Mouse (Mus musculus): ENCODE measurements at regions not wholly inside any gene's neighbourhood (a gene's known extent, or its start where the extent isn't known, plus 50 kb on each side); places are given as distances from the start of the nearest gene placed in this dataset.

GRCm38 (mm10) chr8:41987417-41987816, 570.5 kb upstream of the Frg1 start:
- no peak overlapping the region for H3K9ac ChIP-seq (ENCODE audit: low read depth, low read length)
- no peak overlapping the region for H3K4me2 ChIP-seq (ENCODE audit: low read length)
- DNase-seq (ENCODE audit: low spot score) (peak; percentile 29), ATAC-seq (replicated peaks; ENCODE audit: low FRiP score, low read depth) (no peak)
- H3K36me3 ChIP-seq (ENCODE audit: insufficient read depth, low read length): no peaks in the 10 kb centered on the region
- no peak overlapping the region for H3K27ac ChIP-seq
- no peak overlapping the region for H3K4me3 ChIP-seq (replicated peaks; ENCODE audit: low read depth, low read length)
- H3K9me3 ChIP-seq (replicated peaks; ENCODE audit: low read length): no peaks in the 10 kb centered on the region
- no peaks in the 10 kb centered on the region for H3K4me1 ChIP-seq (replicated peaks; ENCODE audit: insufficient read depth, low read length)
- no peak for TF ChIP-seq CTCF (IDR thresholded peaks at IDR 0.05; ENCODE audit: low read depth)
- no peaks in the 10 kb centered on the region for H3K27me3 ChIP-seq (ENCODE audit: insufficient read depth, low read length)

GRCm38 (mm10) chr8:41972416-41972815, 555.5 kb upstream of the Frg1 start:
- Histone ChIP-seq H3K4me1 (replicated peaks; ENCODE audit: insufficient read depth, low read length) (no peaks in the 10 kb centered on the region), H3K4me2 (ENCODE audit: low read length) (no peak overlapping the region), H3K36me3 (ENCODE audit: insufficient read depth, low read length) (no peaks in the 10 kb centered on the region), H3K9me3 (replicated peaks; ENCODE audit: low read length) (no peaks in the 10 kb centered on the region), H3K27ac (no peak overlapping the region), H3K27me3 (ENCODE audit: insufficient read depth, low read length) (no peaks in the 10 kb centered on the region), H3K4me3 (replicated peaks; ENCODE audit: low read depth, low read length) (no peak overlapping the region), H3K9ac (ENCODE audit: low read depth, low read length) (no peak overlapping the region)
- no peak for ATAC-seq (replicated peaks; ENCODE audit: low FRiP score, low read depth)
- TF ChIP-seq CTCF (IDR thresholded peaks at IDR 0.05; ENCODE audit: low read depth): no peak
- DNase-seq (ENCODE audit: low spot score): no peak
- 76% methylated on average over 2 of the region's 2 CpGs for WGBS

- 87% methylated on average over 3 of the region's 3 CpGs for WGBS
- Histone ChIP-seq H3K9me3 (replicated peaks; ENCODE audit: low read length) (no peaks in the 10 kb centered on the region), H3K4me3 (replicated peaks; ENCODE audit: low read depth, low read length) (no peak overlapping the region), H3K27ac (no peak overlapping the region), H3K9ac (ENCODE audit: low read depth, low read length) (no peak overlapping the region), H3K27me3 (ENCODE audit: insufficient read depth, low read length) (no peaks in the 10 kb centered on the region), H3K36me3 (ENCODE audit: insufficient read depth, low read length) (no peaks in the 10 kb centered on the region), H3K4me2 (ENCODE audit: low read length) (no peak overlapping the region), H3K4me1 (replicated peaks; ENCODE audit: insufficient read depth, low read length) (no peaks in the 10 kb centered on the region)
- ATAC-seq (replicated peaks; ENCODE audit: low FRiP score, low read depth): no peak
- DNase-seq (ENCODE audit: low spot score): no peak
- no peak for TF ChIP-seq CTCF (IDR thresholded peaks at IDR 0.05; ENCODE audit: low read depth)
Observed at GRCm38 (mm10) chr8:41970536-41970935, 553.7 kb upstream of the Frg1 start.

- H3K9ac ChIP-seq (ENCODE audit: low read depth, low read length): no peak overlapping the region
- no peak overlapping the region for H3K27ac ChIP-seq
- no peaks in the 10 kb centered on the region for H3K27me3 ChIP-seq (ENCODE audit: insufficient read depth, low read length)
- 40% methylated on average over 3 of the region's 3 CpGs for WGBS
- H3K36me3 ChIP-seq (ENCODE audit: insufficient read depth, low read length): no peaks in the 10 kb centered on the region
- H3K9me3 ChIP-seq (replicated peaks; ENCODE audit: low read length): no peaks in the 10 kb centered on the region
- DNase-seq (ENCODE audit: low spot score) (peak; percentile 57), ATAC-seq (replicated peaks; ENCODE audit: low FRiP score, low read depth) (no peak)
- no peaks in the 10 kb centered on the region for H3K4me1 ChIP-seq (replicated peaks; ENCODE audit: insufficient read depth, low read length)
- no peak overlapping the region for H3K4me3 ChIP-seq (replicated peaks; ENCODE audit: low read depth, low read length)
- no peak for TF ChIP-seq CTCF (IDR thresholded peaks at IDR 0.05; ENCODE audit: low read depth)
- no peak overlapping the region for H3K4me2 ChIP-seq (ENCODE audit: low read length)
Observed at GRCm38 (mm10) chr8:41969408-41969807, 552.5 kb upstream of the Frg1 start.

GRCm38 (mm10) chr8:41964088-41964487, 547.2 kb upstream of the Frg1 start:
- Histone ChIP-seq H3K4me1 (replicated peaks; ENCODE audit: insufficient read depth, low read length) (no peaks in the 10 kb centered on the region), H3K9ac (ENCODE audit: low read depth, low read length) (no peak overlapping the region), H3K36me3 (ENCODE audit: insufficient read depth, low read length) (no peaks in the 10 kb centered on the region), H3K4me3 (replicated peaks; ENCODE audit: low read depth, low read length) (no peak overlapping the region), H3K27ac (no peak overlapping the region), H3K27me3 (ENCODE audit: insufficient read depth, low read length) (no peaks in the 10 kb centered on the region), H3K9me3 (replicated peaks; ENCODE audit: low read length) (no peaks in the 10 kb centered on the region), H3K4me2 (ENCODE audit: low read length) (no peak overlapping the region)
- no peak for TF ChIP-seq CTCF (IDR thresholded peaks at IDR 0.05; ENCODE audit: low read depth)
- ATAC-seq (replicated peaks; ENCODE audit: low FRiP score, low read depth) (no peak), DNase-seq (ENCODE audit: low spot score) (no peak)

GRCm38 (mm10) chr8:41956878-41957277, 540.0 kb upstream of the Frg1 start:
- no peak overlapping the region for H3K4me3 ChIP-seq (replicated peaks; ENCODE audit: low read depth, low read length)
- no peaks in the 10 kb centered on the region for H3K4me1 ChIP-seq (replicated peaks; ENCODE audit: insufficient read depth, low read length)
- no peaks in the 10 kb centered on the region for H3K27me3 ChIP-seq (ENCODE audit: insufficient read depth, low read length)
- H3K9me3 ChIP-seq (replicated peaks; ENCODE audit: low read length): no peaks in the 10 kb centered on the region
- WGBS: 88% methylated on average over 1 of the region's 1 CpGs
- H3K27ac ChIP-seq: no peak overlapping the region
- H3K4me2 ChIP-seq (ENCODE audit: low read length): no peak overlapping the region
- H3K9ac ChIP-seq (ENCODE audit: low read depth, low read length): no peak overlapping the region
- TF ChIP-seq CTCF (IDR thresholded peaks at IDR 0.05; ENCODE audit: low read depth): no peak
- no peak for DNase-seq (ENCODE audit: low spot score)
- no peaks in the 10 kb centered on the region for H3K36me3 ChIP-seq (ENCODE audit: insufficient read depth, low read length)
- no peak for ATAC-seq (replicated peaks; ENCODE audit: low FRiP score, low read depth)

GRCm38 (mm10) chr8:41950736-41951135, 533.9 kb upstream of the Frg1 start:
- TF ChIP-seq CTCF (IDR thresholded peaks at IDR 0.05; ENCODE audit: low read depth): no peak
- ATAC-seq (replicated peaks; ENCODE audit: low FRiP score, low read depth) (no peak), DNase-seq (ENCODE audit: low spot score) (no peak)
- Histone ChIP-seq H3K36me3 (ENCODE audit: insufficient read depth, low read length) (no peaks in the 10 kb centered on the region), H3K9me3 (replicated peaks; ENCODE audit: low read length) (no peaks in the 10 kb centered on the region), H3K4me1 (replicated peaks; ENCODE audit: insufficient read depth, low read length) (no peaks in the 10 kb centered on the region), H3K4me3 (replicated peaks; ENCODE audit: low read depth, low read length) (no peak overlapping the region), H3K4me2 (ENCODE audit: low read length) (no peak overlapping the region), H3K27ac (no peak overlapping the region), H3K27me3 (ENCODE audit: insufficient read depth, low read length) (no peaks in the 10 kb centered on the region), H3K9ac (ENCODE audit: low read depth, low read length) (no peak overlapping the region)
- 67% methylated on average over 1 of the region's 1 CpGs for WGBS

Measured in kidney, postnatal 0 days (tissue).